Mouse (Mus musculus) urinary bladder, adult 18-20 months (tissue): Measurements from ENCODE around the gene Olfr1226.
"Not testable (repeated sequence)": the region's sequence is repeated elsewhere in the genome, so short reads cannot be mapped to it uniquely, and the experiment has no call there.

Experiments
- DNase-seq, 2 experiments: peaks; one replicate each; pipeline ENCODE4 v3.0.0; 2022; ENCODE audit warnings: low spot score in 2 of 2, mixed read lengths in 2 of 2

Gene Olfr1226

DNA sequence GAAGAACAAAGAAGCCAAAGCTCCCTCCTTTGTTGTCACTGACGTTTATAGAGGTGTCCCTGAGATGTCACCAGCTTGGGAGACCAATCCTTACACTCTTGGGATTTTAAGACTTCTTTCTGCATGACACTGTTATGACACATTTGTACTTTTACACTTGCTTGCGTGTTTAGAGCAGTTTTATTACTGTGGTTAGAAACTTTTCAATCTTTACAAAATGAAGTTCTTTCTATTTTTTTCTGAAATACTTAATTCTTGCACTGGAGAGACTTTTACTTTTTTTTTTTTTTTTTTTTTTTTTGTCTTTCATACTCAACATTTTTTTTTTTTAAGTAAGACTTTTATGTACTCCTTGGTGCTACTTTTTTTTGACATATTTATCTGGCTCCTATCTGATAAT, at the start of gene Olfr1226:
Gene Olfr1226, minus strand, starts transcription at position 101 of the 400 bp plus-strand sequence.
- DNase-seq: no peak

DNA sequence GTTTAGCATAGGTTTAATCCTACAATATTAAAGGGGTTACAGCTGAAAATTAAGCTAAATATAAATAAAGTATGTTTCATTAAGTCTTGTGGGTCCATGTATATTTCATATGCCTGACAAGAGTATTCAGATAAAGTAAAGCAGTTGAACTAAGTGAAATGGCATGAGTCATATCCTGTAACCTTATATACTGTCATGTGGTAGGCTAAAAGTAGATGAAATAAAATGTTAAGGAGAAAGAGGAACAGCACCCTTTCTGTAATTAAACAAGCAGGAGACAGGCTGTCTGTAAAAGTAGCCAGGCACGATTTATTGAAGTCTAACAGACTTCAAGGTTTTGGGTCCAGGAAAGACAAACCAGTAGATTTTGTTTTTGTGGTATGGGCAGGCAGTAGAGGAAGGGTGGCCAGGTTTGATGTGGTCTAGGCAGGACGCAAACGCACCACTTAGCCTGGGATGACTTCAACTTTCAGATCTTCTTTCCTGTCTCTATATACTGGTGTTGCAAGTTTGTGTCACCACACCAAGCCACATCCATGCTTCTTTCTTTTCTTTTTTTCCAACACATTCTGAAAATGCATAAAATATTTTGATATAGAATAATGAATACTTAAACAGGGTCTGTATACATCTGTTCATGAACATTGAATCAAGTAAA, 3.4 kb downstream of the Olfr1226 start:
- no peak for DNase-seq

DNA sequence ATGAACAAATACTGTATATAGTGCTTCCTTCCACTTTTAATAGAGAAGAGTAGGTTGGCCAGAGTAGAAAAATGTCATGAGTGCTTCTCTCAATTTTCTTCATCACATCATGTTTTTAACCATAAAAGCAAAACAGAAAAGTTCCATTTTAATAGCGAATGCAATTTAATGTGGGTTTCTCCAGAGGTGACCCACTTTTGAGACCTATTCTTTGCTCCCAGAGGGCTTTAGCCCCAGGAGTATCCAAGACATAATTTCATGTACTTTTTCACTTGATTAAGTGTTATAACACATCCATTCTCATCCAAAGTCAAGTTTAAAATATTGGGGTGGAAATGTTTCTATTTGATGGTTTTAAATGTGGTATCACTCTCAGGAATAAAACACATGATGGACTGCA, 25.3 kb downstream of the Olfr1226 start, which contains the start of gene Olfr1225:
Gene Olfr1225, minus strand, starts transcription at position 101 of the 400 bp plus-strand sequence.
- no peak for DNase-seq

DNA sequence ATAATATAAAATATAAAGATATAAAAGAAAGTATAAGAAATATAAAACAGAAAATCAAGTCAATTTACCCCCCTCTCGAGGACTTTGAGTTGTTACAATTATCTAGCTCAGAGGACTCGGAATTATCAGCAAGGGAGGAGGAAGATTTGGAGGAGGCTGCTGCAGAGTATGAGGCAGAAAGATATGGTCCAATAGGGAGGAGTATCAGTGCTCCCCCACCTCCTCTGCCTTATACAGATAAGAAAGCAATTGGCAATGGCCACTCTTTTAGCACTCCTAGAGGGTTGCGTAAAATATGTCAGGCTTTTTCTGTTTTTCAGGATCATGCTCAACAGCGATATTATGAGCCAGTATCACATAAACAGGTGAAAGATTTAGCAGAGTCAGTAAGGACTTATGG, 35.1 kb downstream of the Olfr1226 start:
- DNase-seq: not testable (repeated sequence)

DNA sequence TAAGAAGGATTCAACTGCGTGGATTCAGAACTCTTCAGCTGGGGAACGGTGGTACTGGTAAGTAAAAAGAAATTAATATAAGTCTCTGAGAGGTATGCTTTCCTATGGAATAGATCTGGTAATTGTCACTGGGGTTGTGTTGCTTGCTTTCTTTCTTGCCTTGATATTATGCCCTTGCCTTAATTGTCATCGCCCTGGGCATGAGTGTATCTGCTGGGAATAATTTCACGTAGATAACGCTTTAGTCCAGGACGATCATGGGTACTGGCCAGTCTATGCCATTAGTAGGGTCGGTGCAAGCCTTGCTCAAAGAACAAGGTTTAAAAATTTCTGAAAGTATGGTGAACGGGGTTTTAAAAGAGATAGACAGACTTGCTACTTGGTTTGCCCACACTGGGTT, 35.9 kb downstream of the Olfr1226 start, which contains the start of gene Olfr1224-ps1:
Gene Olfr1224-ps1, minus strand, starts transcription at position 101 of the 400 bp plus-strand sequence.
- not testable (repeated sequence) for DNase-seq

DNA sequence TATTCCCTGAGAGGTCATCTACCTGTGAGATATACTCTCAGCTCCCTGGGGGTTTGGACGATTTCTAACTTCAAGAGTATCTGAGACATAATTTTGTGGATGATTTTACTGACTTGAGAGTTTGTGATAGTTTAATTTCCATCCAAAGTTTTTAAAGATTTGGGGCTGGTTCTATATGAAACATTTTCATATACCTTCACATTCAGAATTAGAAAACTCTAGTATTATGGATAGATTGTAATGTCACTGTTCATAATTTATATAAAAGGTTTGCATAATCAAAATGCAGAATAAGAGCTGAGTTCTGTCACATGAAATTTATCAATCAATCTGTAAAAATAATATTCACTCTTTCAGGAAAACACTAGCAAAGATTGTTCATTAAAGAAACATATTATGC, 48.4 kb downstream of the Olfr1226 start, which contains the start of gene Olfr1223:
Gene Olfr1223, minus strand, starts transcription at position 101 of the 400 bp plus-strand sequence.
- no peak for DNase-seq
